Comparison of ENCODE assay signal across 19 mouse cellular contexts in genomic region chr8:54582886-54583285, GRCm38 (mm10). TPM values are rescaled to one million over a fixed set of nuclear protein-coding genes. Genes with fewer than 3 reads are reported as not detected.
"Had no signal": no experiment of that assay in that cellular context is flagged by ENCODE, and none has a peak within 500 bp of the region (broad histone marks: within the 10 kb centered on the region; RNA-seq: fewer than 3 reads in every experiment).

No protein-coding gene starts in this region.

- H3K27ac ChIP-seq: liver, embryonic 13.5 days; liver, embryonic 15.5 days; lung, embryonic 15.5 days; macrophage; midbrain, embryonic 15.5 days; neural tube, embryonic 12.5 days had no signal

- DNase-seq: liver, embryonic 13.5 days; liver, postnatal 0 days; lung, adult 2 months; lung, postnatal 14 days; lung, postnatal 36 days; right cerebral cortex, postnatal 14 days; thymus, adult 18-20 months; thymus, postnatal 14 days; thymus, postnatal 36 days had no signal

- H3K4me3 ChIP-seq: liver, embryonic 13.5 days; liver, embryonic 15.5 days; lung, embryonic 15.5 days; megakaryocyte, embryonic 14.5 days; midbrain, embryonic 15.5 days; neural tube, embryonic 12.5 days had no signal

- ATAC-seq: liver, postnatal 0 days; lung, postnatal 0 days; midbrain, embryonic 15.5 days had no signal

RNA-seq across cellular contexts. Expression of gene Spata4, which starts 17.7 kb away (rescaled TPM):
- total RNA-seq: midbrain, postnatal 0 days; monocyte, adult 5-6 weeks; neutrophil, adult 5-6 weeks had no signal

RNA-seq across cellular contexts. Expression of gene Asb5, which starts 53.5 kb away (rescaled TPM):
- total RNA-seq: monocyte, adult 5-6 weeks had no signal
